Mouse (Mus musculus): ENCODE measurements around the gene Mapkbp1. TPM values are rescaled to one million over a fixed set of nuclear protein-coding genes. Genes with fewer than 3 reads are reported as not detected.
A peak's percentile ranks its signal among the peaks of the same experiment; 100 is the strongest.

The Mapkbp1 gene
- polyA plus RNA-seq, 1 experiment from 2014 or later, result 4.0 TPM

DNA sequence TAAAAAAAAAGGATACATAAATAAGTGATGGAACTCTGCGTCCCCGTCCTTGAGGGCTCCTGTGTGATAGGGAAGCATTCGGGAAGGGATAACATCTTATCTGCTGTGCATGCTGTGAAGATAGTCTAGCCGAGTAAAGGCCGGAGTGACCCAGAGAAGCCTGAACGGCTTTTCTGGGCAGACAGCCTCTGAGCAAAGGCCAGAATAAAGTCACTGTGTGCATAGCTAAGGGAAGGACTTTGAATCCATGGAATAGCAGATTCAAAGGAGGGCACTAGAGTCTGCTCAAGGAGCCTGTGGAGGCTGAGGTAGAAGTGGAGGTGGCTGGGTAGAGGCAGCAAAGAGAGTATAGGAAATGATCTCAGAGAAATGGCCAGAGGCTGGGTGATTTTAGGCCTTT lies 22.3 kb downstream of the Mapkbp1 start:
- H3K27me3 ChIP-seq (ENCODE audit: insufficient read depth, poor library complexity, severe bottlenecking), result no peaks in the 10 kb centered on the region
- 0 out of 2 replicates have a peak, but pooled peaks cover 13% of the 10 kb centered on the region for H3K36me3 ChIP-seq
- H3K27ac ChIP-seq, result no peak overlapping the region
- no peaks in the 10 kb centered on the region for H3K9me3 ChIP-seq
- WGBS, result 90% methylated on average over 6 of the region's 6 CpGs
- DNase-seq (ENCODE audit: low spot score), result no peak
- H3K4me3 ChIP-seq, result no peak overlapping the region
- H3K4me1 ChIP-seq (replicated peaks), result 0 out of 2 replicates have a peak, but pooled peaks cover 7% of the 10 kb centered on the region

DNA sequence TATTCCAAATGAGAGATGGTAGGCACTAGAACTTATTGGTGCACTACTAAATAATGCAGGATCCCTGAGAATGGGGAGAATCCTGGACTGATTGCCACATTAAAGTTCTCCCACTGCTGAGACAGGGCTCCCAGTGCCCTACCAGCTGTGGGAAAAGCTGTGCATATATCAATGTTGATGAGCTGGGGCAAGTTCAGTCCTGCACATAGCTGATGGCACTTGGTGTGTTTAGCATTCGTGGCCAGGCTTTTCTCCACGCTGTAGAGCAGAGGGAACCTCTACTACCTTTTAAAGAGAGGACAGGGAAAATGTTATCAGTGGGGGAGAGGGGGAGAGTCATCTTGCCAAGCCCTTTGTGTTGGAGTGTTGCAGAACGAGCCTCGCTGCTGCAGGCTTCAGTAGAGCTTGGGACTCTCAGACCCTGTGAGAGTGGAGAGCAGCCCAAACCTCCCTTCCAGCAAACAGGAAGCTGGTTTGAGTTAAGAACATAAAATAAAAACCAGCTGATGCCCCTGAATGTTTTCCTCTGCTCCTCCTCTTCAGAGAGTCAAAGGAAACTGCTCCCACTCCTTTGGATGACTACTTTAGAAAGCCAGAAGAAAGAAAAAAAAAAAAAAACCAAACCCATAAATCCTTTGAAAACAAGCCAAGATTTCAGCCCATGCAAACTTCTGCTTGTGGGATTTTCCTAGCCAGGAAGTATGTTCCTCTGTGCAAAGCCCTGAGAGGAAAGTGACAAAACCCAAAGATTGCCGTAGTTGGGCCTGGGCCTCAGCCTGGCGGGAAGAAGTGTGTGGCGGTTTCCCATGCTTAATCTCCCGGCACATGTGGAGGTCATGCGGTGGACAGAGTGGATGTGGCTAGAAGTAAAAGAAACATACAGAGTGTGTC lies 23.1 kb downstream of the Mapkbp1 start:
- H3K27ac ChIP-seq, result 0 out of 2 replicates have a peak overlapping the region, but pooled peaks have one; percentile 54
- no peaks in the 10 kb centered on the region for H3K9me3 ChIP-seq
- 72% methylated on average over 9 of the region's 9 CpGs for WGBS

DNA sequence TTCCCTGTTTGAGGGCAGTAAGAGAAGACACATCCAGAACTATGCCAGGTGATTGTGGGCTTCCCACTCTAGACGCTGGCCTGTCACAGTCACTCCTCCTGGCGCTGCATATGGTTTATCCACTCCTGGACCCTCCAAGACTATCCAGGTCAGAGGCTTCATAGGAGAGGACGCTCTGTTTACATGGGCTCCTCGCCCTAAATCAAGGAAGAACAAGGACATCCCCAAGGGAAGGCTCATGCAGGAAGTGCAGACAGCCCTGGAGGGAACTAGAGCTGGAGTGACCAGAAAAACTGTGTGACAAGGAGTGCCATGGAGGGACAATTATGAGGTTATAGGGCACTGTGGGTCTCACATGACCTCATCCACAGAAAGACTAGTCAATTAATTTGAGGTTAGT lies 24.9 kb downstream of the Mapkbp1 start:
- no peak overlapping the region for H3K4me3 ChIP-seq
- peaks cover 15% of the 10 kb centered on the region for H3K4me1 ChIP-seq (replicated peaks)
- H3K9me3 ChIP-seq, result no peaks in the 10 kb centered on the region
- H3K36me3 ChIP-seq, result 0 out of 2 replicates have a peak, but pooled peaks cover 18% of the 10 kb centered on the region
- H3K27ac ChIP-seq, result no peak overlapping the region; the same call in 1 of the 2 replicates
- DNase-seq (ENCODE audit: low spot score), result no peak
- WGBS, result 80% methylated on average over 4 of the region's 4 CpGs
- no peaks in the 10 kb centered on the region for H3K27me3 ChIP-seq (ENCODE audit: insufficient read depth, poor library complexity, severe bottlenecking)

More for the DNA sequence above, 23.1 kb downstream of the Mapkbp1 start:
- DNase-seq (ENCODE audit: low spot score), result no peak
- Histone ChIP-seq H3K4me1 (replicated peaks) (0 out of 2 replicates have a peak, but pooled peaks cover 7% of the 10 kb centered on the region), H3K36me3 (0 out of 2 replicates have a peak, but pooled peaks cover 13% of the 10 kb centered on the region), H3K4me3 (no peak overlapping the region), H3K27me3 (ENCODE audit: insufficient read depth, poor library complexity, severe bottlenecking) (no peaks in the 10 kb centered on the region)

DNA sequence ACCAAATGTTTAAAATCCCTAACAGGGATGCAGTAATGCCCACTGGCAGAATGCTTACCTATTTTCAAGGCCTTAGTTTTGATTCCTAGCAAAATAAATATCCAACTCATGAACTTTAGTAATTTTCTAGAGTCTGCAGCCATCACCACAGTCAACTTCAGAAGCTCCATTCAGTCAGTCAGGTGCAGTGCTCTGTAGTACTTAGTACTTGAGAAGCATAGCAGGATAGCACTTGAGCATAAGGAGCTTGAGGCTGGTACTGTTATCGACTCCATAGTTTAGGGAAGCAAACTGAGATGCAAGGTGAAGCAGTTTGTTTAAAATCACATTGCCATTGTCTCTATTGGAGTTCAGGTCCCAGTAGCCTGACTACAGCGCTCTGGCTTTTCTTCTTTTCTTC lies 27.2 kb downstream of the Mapkbp1 start:
- Histone ChIP-seq H3K9me3 (no peaks in the 10 kb centered on the region), H3K27me3 (ENCODE audit: insufficient read depth, poor library complexity, severe bottlenecking) (no peaks in the 10 kb centered on the region), H3K4me3 (no peak overlapping the region), H3K27ac (no peak overlapping the region), H3K36me3 (0 out of 2 replicates have a peak, but pooled peaks cover 18% of the 10 kb centered on the region), H3K4me1 (replicated peaks) (peaks cover 15% of the 10 kb centered on the region)
- no peak for DNase-seq (ENCODE audit: low spot score)
- WGBS, result 96% methylated on average over 2 of the region's 2 CpGs

DNA sequence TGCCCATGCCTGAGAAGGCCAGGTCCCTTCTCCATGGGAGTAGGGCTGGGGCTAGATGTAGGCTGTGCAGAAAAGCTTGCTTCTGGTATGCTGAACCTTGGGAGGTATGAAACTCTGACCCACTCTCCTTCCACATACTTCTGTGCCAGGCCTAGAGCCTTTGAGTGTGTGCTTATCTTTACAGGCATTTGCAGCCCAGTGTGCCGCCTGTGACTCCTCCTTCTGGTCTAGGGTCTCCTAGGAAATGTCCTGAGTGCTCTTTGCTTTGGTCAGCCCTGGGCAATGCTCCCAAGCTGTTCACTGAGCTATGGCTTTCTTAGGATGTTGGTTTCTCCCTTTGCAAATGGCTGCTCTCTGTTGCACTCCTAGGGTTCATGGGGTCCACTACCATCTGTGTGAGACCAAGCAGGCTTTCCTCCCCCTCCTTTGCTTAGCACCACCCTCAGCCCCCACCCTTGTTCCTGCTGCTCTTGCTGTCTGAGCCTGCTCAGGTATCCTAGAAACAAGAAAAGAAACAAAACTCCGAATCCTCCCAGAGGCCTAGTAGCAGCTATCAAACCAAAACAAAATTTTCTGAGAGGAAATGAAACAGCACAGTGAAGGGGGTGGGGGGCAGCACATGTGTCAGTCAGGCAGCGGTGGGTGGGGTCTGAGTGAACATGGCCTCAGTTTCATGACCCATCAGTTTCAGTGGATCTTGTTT lies 28.5 kb downstream of the Mapkbp1 start:
- Histone ChIP-seq H3K9me3 (no peaks in the 10 kb centered on the region), H3K27ac (peak overlapping the region; percentile 41; the same call in 1 of the 2 replicates), H3K4me3 (no peak overlapping the region), H3K4me1 (replicated peaks) (peaks cover 12% of the 10 kb centered on the region), H3K36me3 (0 out of 2 replicates have a peak, but pooled peaks cover 18% of the 10 kb centered on the region), H3K27me3 (ENCODE audit: insufficient read depth, poor library complexity, severe bottlenecking) (no peaks in the 10 kb centered on the region)
- DNase-seq (ENCODE audit: low spot score), result no peak
- WGBS, result 77% methylated on average over 3 of the region's 3 CpGs

DNA sequence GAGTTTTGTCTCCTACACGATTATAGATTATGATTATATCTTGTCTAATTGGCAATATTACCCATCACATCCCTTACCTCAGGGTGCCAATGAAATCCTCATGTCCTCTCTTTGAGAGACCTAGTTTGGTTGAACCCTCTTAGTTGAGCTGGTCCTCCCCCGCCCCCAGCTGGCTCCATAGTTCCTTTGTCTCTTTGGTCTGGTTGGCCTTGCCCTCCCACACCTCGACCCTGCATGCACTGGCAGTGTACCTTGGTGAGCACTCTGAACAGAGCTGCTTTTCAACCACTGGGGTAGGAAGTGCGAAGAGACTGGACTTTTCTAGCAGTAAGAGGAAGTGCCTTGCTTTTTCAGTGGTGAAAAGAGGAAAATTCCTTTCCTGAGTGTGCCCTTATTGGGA lies 29.5 kb downstream of the Mapkbp1 start:
- no peak for DNase-seq (ENCODE audit: low spot score)
- Histone ChIP-seq H3K27me3 (ENCODE audit: insufficient read depth, poor library complexity, severe bottlenecking) (no peaks in the 10 kb centered on the region), H3K36me3 (0 out of 2 replicates have a peak, but pooled peaks cover 16% of the 10 kb centered on the region), H3K4me3 (no peak overlapping the region), H3K9me3 (no peaks in the 10 kb centered on the region), H3K27ac (0 out of 2 replicates have a peak overlapping the region, but pooled peaks have one; percentile 40), H3K4me1 (replicated peaks) (peaks cover 12% of the 10 kb centered on the region)
- WGBS, result 70% methylated on average over 4 of the region's 4 CpGs

DNA sequence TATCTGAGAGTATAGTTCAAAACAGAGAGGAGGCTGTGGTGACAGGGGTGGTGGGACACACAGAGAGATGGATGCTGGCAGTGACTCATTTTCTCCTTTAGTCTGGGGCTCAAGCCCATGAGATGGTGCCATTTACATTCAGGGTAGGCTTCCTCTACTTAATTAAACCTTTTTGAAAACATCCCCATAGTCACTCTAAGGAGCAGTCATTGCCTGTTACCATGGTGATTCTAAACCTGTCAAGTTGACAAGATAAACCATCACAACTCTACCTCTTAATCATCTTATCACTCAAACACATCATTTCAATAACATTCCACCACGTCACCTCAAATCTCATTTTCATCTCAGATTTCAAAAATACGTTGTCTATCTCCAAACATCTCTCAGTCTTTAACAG lies 31.5 kb downstream of the Mapkbp1 start:
- no peak for DNase-seq (ENCODE audit: low spot score)
- H3K4me1 ChIP-seq (replicated peaks), result peaks cover 8% of the 10 kb centered on the region
- H3K27me3 ChIP-seq (ENCODE audit: insufficient read depth, poor library complexity, severe bottlenecking), result no peaks in the 10 kb centered on the region
- H3K4me3 ChIP-seq, result no peak overlapping the region
- H3K9me3 ChIP-seq, result no peaks in the 10 kb centered on the region
- 93% methylated on average over 2 of the region's 2 CpGs for WGBS
- H3K36me3 ChIP-seq, result 0 out of 2 replicates have a peak, but pooled peaks cover 5% of the 10 kb centered on the region
- no peak overlapping the region for H3K27ac ChIP-seq

DNA sequence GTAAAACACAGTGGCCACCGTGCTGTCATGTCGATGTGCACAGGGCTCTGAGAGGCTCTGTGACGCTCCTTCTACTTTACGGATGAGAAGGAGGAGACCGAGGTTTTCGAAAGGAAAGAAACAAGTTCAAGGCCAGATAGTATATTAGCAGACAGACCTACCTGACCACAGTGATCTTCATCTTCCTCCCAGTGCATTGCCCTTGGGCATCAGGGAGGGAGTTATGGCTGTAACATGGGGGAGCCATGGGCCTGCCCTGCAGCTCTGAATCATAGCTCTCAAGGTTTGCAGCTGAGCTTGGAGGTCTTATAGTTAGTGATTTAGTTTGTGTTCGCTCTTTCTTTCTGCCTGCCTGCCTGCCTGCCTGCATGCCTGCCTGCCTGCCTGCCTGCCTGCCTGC lies 34.2 kb downstream of the Mapkbp1 start:
- WGBS, result 94% methylated on average over 7 of the region's 7 CpGs
- H3K4me3 ChIP-seq, result no peak overlapping the region
- no peaks in the 10 kb centered on the region for H3K27me3 ChIP-seq (ENCODE audit: insufficient read depth, poor library complexity, severe bottlenecking)
- H3K9me3 ChIP-seq, result no peaks in the 10 kb centered on the region
- no peaks in the 10 kb centered on the region for H3K36me3 ChIP-seq
- H3K4me1 ChIP-seq (replicated peaks), result peaks cover under 1% of the 10 kb centered on the region; the same call in 1 of the 2 replicates
- no peak overlapping the region for H3K27ac ChIP-seq
- no peak for DNase-seq (ENCODE audit: low spot score)

DNA sequence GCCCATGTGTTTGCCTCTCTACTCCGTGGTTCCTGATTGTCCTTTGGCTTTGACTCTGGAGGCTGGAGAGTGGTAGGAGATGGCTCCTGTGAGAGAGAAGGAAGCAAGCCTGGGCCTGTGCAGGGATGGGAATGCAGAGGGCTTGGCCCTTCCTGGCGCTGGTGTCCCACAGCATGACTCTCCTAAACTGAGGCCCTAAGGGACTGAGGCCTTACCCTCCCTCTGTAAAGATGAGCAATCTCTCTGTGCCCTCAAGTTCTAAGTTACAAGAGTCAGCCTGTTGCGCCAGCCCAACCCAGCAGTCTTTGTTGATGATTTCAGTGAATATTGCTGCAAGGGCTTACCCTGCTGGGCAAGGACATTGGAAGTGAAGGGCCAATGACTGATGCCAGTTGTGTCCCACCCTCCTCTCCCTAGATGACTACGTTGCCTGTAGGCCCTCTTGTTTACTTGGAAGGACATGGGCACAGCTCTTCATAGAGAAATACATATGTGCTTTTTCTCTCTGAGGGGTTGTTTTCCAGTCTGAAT lies 35.2 kb downstream of the Mapkbp1 start:
- DNase-seq (ENCODE audit: low spot score), result no peak
- Histone ChIP-seq H3K4me1 (replicated peaks) (no peaks in the 10 kb centered on the region), H3K27me3 (ENCODE audit: insufficient read depth, poor library complexity, severe bottlenecking) (no peaks in the 10 kb centered on the region), H3K36me3 (peaks cover 4% of the 10 kb centered on the region; the same call in 1 of the 2 replicates), H3K9me3 (no peaks in the 10 kb centered on the region), H3K4me3 (no peak overlapping the region), H3K27ac (no peak overlapping the region)
- 86% methylated on average over 4 of the region's 4 CpGs for WGBS

DNA sequence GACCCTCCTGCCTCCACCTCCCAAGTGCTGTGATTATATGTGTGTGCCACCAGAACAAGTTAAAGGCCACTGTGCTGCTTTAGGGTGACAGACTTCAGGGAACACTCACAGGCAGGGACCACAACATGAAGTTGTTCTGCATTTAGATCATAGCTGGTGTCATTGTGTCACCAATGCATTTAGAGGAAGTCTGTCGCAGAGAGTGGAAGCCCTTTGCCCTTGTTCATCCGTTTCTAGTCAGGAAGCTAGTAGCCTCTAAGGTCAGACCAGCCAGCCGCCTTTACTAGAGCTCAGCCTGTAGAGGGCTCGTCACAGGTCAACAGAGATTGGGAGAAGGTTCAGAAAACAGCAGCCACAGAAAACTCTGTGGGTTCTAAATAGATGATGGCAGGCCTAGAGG lies 36.2 kb downstream of the Mapkbp1 start:
- Histone ChIP-seq H3K9me3 (no peaks in the 10 kb centered on the region), H3K36me3 (peaks cover 13% of the 10 kb centered on the region; the same call in 1 of the 2 replicates), H3K4me1 (replicated peaks) (no peaks in the 10 kb centered on the region), H3K4me3 (no peak overlapping the region), H3K27ac (no peak overlapping the region), H3K27me3 (ENCODE audit: insufficient read depth, poor library complexity, severe bottlenecking) (no peaks in the 10 kb centered on the region)
- 61% methylated on average over 4 of the region's 4 CpGs for WGBS
- DNase-seq (ENCODE audit: low spot score), result no peak

DNA sequence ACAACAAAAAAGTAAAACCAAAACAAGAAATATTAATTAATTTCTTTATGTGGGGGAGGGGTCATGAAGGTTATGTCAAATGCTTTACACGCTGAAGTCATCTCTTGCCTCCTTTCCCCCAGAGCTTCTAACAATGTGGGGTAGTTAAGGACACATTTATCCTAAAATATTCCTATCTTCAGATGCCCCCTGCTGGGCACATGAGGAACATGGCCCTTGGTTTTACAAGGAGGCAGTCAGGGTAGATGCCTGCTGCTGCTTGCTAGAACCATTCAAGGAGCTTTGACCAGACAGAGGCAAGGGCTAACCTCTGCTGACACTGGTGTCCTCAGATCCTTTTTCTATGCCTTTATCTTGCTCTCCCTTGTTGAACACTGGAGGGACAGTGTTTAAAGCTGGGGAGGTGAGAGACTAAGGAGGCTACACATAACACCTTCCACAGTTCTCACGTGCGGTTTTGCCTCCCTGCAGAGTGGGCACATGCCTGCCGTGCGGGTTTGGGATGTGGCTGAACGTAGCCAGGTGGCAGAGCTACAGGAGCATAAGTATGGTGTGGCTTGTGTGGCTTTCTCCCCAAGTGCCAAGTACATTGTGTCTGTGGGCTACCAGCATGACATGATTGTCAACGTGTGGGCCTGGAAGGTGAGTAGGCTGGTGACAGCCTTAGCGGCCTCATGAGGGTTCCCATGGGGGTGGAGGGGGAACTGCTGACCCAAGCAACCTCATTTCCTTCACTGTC lies 39.1 kb downstream of the Mapkbp1 start:
- Histone ChIP-seq H3K27ac (no peak overlapping the region), H3K4me3 (no peak overlapping the region), H3K4me1 (replicated peaks) (no peaks in the 10 kb centered on the region), H3K9me3 (no peaks in the 10 kb centered on the region), H3K36me3 (peaks cover 23% of the 10 kb centered on the region), H3K27me3 (ENCODE audit: insufficient read depth, poor library complexity, severe bottlenecking) (no peaks in the 10 kb centered on the region)
- WGBS, result 85% methylated on average over 8 of the region's 8 CpGs
- DNase-seq (ENCODE audit: low spot score), result peak; percentile 45

DNA sequence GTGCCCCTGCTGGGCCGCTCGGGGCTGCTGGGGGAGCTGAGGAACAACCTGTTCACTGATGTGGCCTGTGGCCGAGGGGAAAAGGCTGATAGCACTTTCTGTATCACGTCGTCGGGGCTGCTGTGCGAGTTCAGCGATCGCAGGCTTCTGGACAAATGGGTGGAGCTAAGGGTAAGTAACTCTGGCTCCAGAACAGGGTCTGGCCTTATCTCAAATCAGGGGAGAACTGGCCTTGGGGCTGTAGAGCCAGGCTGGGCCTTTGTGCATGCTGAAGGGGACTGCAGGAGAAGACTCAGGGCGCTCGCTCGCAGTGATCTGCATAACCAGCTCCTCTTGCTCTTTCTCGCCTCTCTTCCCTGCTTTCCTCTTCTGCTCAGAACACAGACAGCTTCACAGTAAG lies 40.4 kb downstream of the Mapkbp1 start:
- no peaks in the 10 kb centered on the region for H3K9me3 ChIP-seq
- no peak overlapping the region for H3K27ac ChIP-seq
- no peaks in the 10 kb centered on the region for H3K4me1 ChIP-seq (replicated peaks)
- WGBS, result 87% methylated on average over 13 of the region's 13 CpGs
- DNase-seq (ENCODE audit: low spot score), result no peak
- no peak overlapping the region for H3K4me3 ChIP-seq
- H3K36me3 ChIP-seq, result peaks cover 36% of the 10 kb centered on the region
- H3K27me3 ChIP-seq (ENCODE audit: insufficient read depth, poor library complexity, severe bottlenecking), result no peaks in the 10 kb centered on the region

All from hindbrain, embryonic 10.5 days (tissue).